ENCODE assay signal across 14 mouse cellular contexts in the genomic region with DNA sequence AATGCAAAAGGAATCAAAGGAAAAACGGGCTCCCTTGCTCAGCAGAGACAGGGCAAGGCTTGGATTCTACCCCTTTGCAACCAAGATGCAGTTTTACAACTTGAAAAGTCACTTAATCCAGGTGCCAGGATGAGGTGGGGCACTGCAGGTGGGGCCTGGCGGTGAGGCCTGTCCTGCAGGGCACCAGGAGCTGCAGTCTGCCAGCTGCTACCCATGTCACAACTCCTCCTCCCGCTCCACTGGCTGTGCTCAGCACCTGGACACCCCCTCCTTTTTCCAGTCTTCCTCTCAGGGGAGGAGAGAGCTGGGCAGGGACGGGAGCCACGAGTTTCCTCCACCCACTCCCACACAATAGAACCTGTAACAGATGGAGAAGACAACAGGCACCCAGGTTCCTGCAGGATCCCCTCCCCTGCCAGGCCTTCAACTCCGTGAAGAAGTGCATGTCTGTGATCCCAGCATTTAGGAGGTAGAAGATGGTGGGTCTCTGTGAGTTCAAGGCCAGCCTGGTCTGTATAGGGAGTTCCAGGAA. TPM values are rescaled to one million over a fixed set of nuclear protein-coding genes. Genes with fewer than 3 reads are reported as not detected.
A peak's percentile ranks its signal among the peaks of the same experiment; 100 is the strongest.
DNase-seq lines count a peak whose midpoint lies in the region; ATAC-seq lines count a peak whose summit lies in the region.
"Had no signal": no experiment of that assay in that cellular context is flagged by ENCODE, and none has a peak within 500 bp of the region (broad histone marks: within the 10 kb centered on the region; RNA-seq: fewer than 3 reads in every experiment).

No protein-coding gene starts in this region.

- H3K4me1 ChIP-seq in hindbrain, embryonic 10.5 days (replicated peaks), result peaks cover 44% of the 10 kb centered on the region
- peaks cover 2% of the 10 kb centered on the region; the same call in 1 of the 2 replicates for H3K4me1 ChIP-seq in hindbrain, embryonic 11.5 days (replicated peaks; ENCODE audit: control insufficient read depth, insufficient read depth, low read length)
- H3K4me1 ChIP-seq in brown adipose tissue, adult 24 weeks (ENCODE audit: control insufficient read depth, insufficient read depth, insufficient read length, low read length), result peaks cover 16% of the 10 kb centered on the region
- peaks cover 36% of the 10 kb centered on the region for H3K4me1 ChIP-seq in limb, embryonic 11.5 days (ENCODE audit: control insufficient read depth, insufficient read depth, low read length)
- peaks cover 5% of the 10 kb centered on the region for H3K4me1 ChIP-seq in forebrain, embryonic 14.5 days (ENCODE audit: control insufficient read depth, insufficient read depth, low read length)

- no peak overlapping the region for H3K9ac ChIP-seq in hindbrain, embryonic 11.5 days (ENCODE audit: low read depth, low read length)
- H3K9ac ChIP-seq in limb, embryonic 11.5 days (ENCODE audit: low read length), result no peak overlapping the region
- H3K9ac ChIP-seq in forebrain, embryonic 14.5 days (ENCODE audit: low read length), result no peak overlapping the region
- H3K9ac ChIP-seq: heart, embryonic 13.5 days; liver, embryonic 15.5 days; neural tube, embryonic 12.5 days had no signal

- no peaks in the 10 kb centered on the region for H3K36me3 ChIP-seq in hindbrain, embryonic 10.5 days
- no peaks in the 10 kb centered on the region for H3K36me3 ChIP-seq in hindbrain, embryonic 11.5 days (ENCODE audit: control insufficient read depth, insufficient read depth, low read length)
- no peaks in the 10 kb centered on the region for H3K36me3 ChIP-seq in limb, embryonic 11.5 days (ENCODE audit: control insufficient read depth, insufficient read depth, low read length)
- H3K36me3 ChIP-seq in forebrain, embryonic 14.5 days (ENCODE audit: control insufficient read depth, insufficient read depth, low read length), result no peaks in the 10 kb centered on the region
- H3K36me3 ChIP-seq: heart, embryonic 13.5 days; liver, embryonic 15.5 days; neural tube, embryonic 12.5 days had no signal

- no peaks in the 10 kb centered on the region for H3K9me3 ChIP-seq in hindbrain, embryonic 10.5 days
- no peaks in the 10 kb centered on the region for H3K9me3 ChIP-seq in hindbrain, embryonic 11.5 days (ENCODE audit: control insufficient read depth, low read length)
- no peaks in the 10 kb centered on the region for H3K9me3 ChIP-seq in limb, embryonic 11.5 days (ENCODE audit: control insufficient read depth, low read length)
- H3K9me3 ChIP-seq in forebrain, embryonic 14.5 days (replicated peaks; ENCODE audit: control insufficient read depth, low read length), result no peaks in the 10 kb centered on the region
- H3K9me3 ChIP-seq: heart, embryonic 13.5 days; liver, embryonic 15.5 days; neural tube, embryonic 12.5 days had no signal

- no peak for DNase-seq in hindbrain, embryonic 10.5 days (ENCODE audit: low spot score)
- no peak for DNase-seq in hindbrain, embryonic 11.5 days (ENCODE audit: low spot score)
- DNase-seq in limb, embryonic 11.5 days (ENCODE audit: low spot score), result peak; percentile 25
- DNase-seq in thymus, postnatal 25 days, result peak; percentile 40
- no peak for DNase-seq in adrenal gland, postnatal 10 days
- DNase-seq in forebrain, embryonic 14.5 days (ENCODE audit: low spot score), result no peak
- DNase-seq: adrenal gland, postnatal 14 days; kidney, postnatal 14 days; midbrain, embryonic 14.5 days had no signal

- no peak for ATAC-seq in hindbrain, embryonic 11.5 days (ENCODE audit: low FRiP score)
- ATAC-seq in limb, embryonic 11.5 days (ENCODE audit: insufficient number of reproducible peaks, low FRiP score, low TSS enrichment, low read depth), result no peak
- no peak for ATAC-seq in forebrain, embryonic 14.5 days
- ATAC-seq: CD4-positive, CD25-positive, alpha-beta regulatory T cell, adult 4 months had no signal

- H3K4me2 ChIP-seq in hindbrain, embryonic 11.5 days (replicated peaks; ENCODE audit: low read depth, low read length), result no peak overlapping the region
- no peak overlapping the region for H3K4me2 ChIP-seq in limb, embryonic 11.5 days (ENCODE audit: low read depth, severe bottlenecking)
- no peak overlapping the region for H3K4me2 ChIP-seq in forebrain, embryonic 14.5 days (ENCODE audit: low read length)
- H3K4me2 ChIP-seq: heart, embryonic 13.5 days; liver, embryonic 15.5 days; neural tube, embryonic 12.5 days had no signal

- H3K27me3 ChIP-seq in hindbrain, embryonic 10.5 days (ENCODE audit: insufficient read depth, poor library complexity, severe bottlenecking), result no peaks in the 10 kb centered on the region
- no peaks in the 10 kb centered on the region for H3K27me3 ChIP-seq in hindbrain, embryonic 11.5 days (ENCODE audit: control insufficient read depth, insufficient read depth, low read length)
- H3K27me3 ChIP-seq in limb, embryonic 11.5 days (ENCODE audit: control insufficient read depth, insufficient read depth, low read length), result no peaks in the 10 kb centered on the region
- no peaks in the 10 kb centered on the region for H3K27me3 ChIP-seq in forebrain, embryonic 14.5 days (replicated peaks; ENCODE audit: control insufficient read depth, insufficient read depth, low read length)
- H3K27me3 ChIP-seq: heart, embryonic 13.5 days; liver, embryonic 15.5 days; neural tube, embryonic 12.5 days had no signal

- peak overlapping the region; percentile 45; the same call in 1 of the 2 replicates for H3K27ac ChIP-seq in hindbrain, embryonic 10.5 days
- H3K27ac ChIP-seq in hindbrain, embryonic 11.5 days (ENCODE audit: low read depth, low read length), result no peak overlapping the region
- H3K27ac ChIP-seq in brown adipose tissue, adult 24 weeks (replicated peaks; ENCODE audit: low read depth, low read length), result peak overlapping the region; percentile 26; the same call in 1 of the 2 replicates
- H3K27ac ChIP-seq in limb, embryonic 11.5 days (replicated peaks; ENCODE audit: low read depth, low read length), result no peak overlapping the region
- H3K27ac ChIP-seq in forebrain, embryonic 14.5 days (ENCODE audit: low read depth, low read length), result no peak overlapping the region
- H3K27ac ChIP-seq: heart, embryonic 13.5 days; liver, embryonic 15.5 days; neural tube, embryonic 12.5 days had no signal

- 66% methylated on average over 6 of the region's 6 CpGs for WGBS in hindbrain, embryonic 10.5 days
- 56% methylated on average over 6 of the region's 6 CpGs for WGBS in hindbrain, embryonic 11.5 days
- WGBS in limb, embryonic 11.5 days, result 43% methylated on average over 6 of the region's 6 CpGs
- 52% methylated on average over 6 of the region's 6 CpGs for WGBS in forebrain, embryonic 14.5 days

- H3K4me3 ChIP-seq in hindbrain, embryonic 10.5 days, result no peak overlapping the region
- H3K4me3 ChIP-seq in hindbrain, embryonic 11.5 days (ENCODE audit: low read depth, low read length), result no peak overlapping the region
- no peak overlapping the region for H3K4me3 ChIP-seq in brown adipose tissue, adult 24 weeks (ENCODE audit: insufficient read depth, low read depth, low read length)
- no peak overlapping the region for H3K4me3 ChIP-seq in limb, embryonic 11.5 days (ENCODE audit: low read depth, low read length)
- no peak overlapping the region for H3K4me3 ChIP-seq in forebrain, embryonic 14.5 days (ENCODE audit: low read depth, low read length)
- H3K4me3 ChIP-seq: heart, embryonic 13.5 days; liver, embryonic 15.5 days; neural tube, embryonic 12.5 days had no signal

RNA-seq across cellular contexts. Expression of a gene that starts 16.9 kb away (rescaled TPM):
- 42.1 and 67.1 TPM in 2 replicates for polyA plus RNA-seq in hindbrain, embryonic 10.5 days (2016; fragmentation: Nextera tagmentation; extraction: Ambion mirVana)
- 34.6 and 58.4 TPM in 2 replicates for polyA plus RNA-seq in hindbrain, embryonic 11.5 days (2014; fragmentation: Nextera tagmentation; extraction: Ambion mirVana)
- 39.6 and 39.8 TPM in 2 replicates for polyA plus RNA-seq in brown adipose tissue, adult 24 weeks (2012; ENCODE audit: insufficient read depth, insufficient read length, missing spikeins)
- polyA plus RNA-seq in limb, embryonic 11.5 days (2014; fragmentation: Nextera tagmentation; extraction: Ambion mirVana), result 54.7 and 63.6 TPM in 2 replicates
- 100 to 1,000 TPM; 122 to 123 TPM for total RNA-seq in adrenal gland, postnatal 10 days (2021)
- 28.3 and 30.4 TPM in 2 replicates for polyA plus RNA-seq in forebrain, embryonic 14.5 days (2014; fragmentation: Nextera tagmentation; extraction: Ambion mirVana)

Comparison
In these comparisons a context has a peak if more than half of its experiments do, and no peak if none do; other contexts are left out.
1. H3K27ac ChIP-seq: peak in hindbrain, embryonic 10.5 days (single experiment) and brown adipose tissue, adult 24 weeks (single experiment); none in hindbrain, embryonic 11.5 days (single experiment), limb, embryonic 11.5 days (single experiment) and forebrain, embryonic 14.5 days (single experiment).
2. DNase-seq: peak in limb, embryonic 11.5 days (single experiment) and thymus, postnatal 25 days (single experiment); none in hindbrain, embryonic 10.5 days (single experiment), hindbrain, embryonic 11.5 days (single experiment), adrenal gland, postnatal 10 days (single experiment) and forebrain, embryonic 14.5 days (single experiment).